Mouse (Mus musculus): ENCODE measurements at regions not wholly inside any gene's neighbourhood (a gene's known extent, or its start where the extent isn't known, plus 50 kb on each side); places are given as distances from the start of the nearest gene placed in this dataset.

- TF ChIP-seq CTCF (IDR thresholded peaks at IDR 0.05; ENCODE audit: insufficient read depth, low read length): no peak
- no peak for TF ChIP-seq POLR2A (IDR thresholded peaks at IDR 0.05; ENCODE audit: borderline replicate concordance, extremely low read depth, low read depth, low read length)
Measured at GRCm38 (mm10) chr3:81788915-81789314, 143.5 kb upstream of the Ctso start.
